Mouse (Mus musculus): ENCODE results near the gene Btbd11. TPM values are rescaled to one million over a fixed set of nuclear protein-coding genes. Genes with fewer than 3 reads are reported as not detected.
"Not testable (repeated sequence)": the region's sequence is repeated elsewhere in the genome, so short reads cannot be mapped to it uniquely, and the experiment has no call there.

Btbd11 gene
- total RNA-seq, 2 experiments from 2014 or later, result 26.7 to 31.2 TPM

DNA sequence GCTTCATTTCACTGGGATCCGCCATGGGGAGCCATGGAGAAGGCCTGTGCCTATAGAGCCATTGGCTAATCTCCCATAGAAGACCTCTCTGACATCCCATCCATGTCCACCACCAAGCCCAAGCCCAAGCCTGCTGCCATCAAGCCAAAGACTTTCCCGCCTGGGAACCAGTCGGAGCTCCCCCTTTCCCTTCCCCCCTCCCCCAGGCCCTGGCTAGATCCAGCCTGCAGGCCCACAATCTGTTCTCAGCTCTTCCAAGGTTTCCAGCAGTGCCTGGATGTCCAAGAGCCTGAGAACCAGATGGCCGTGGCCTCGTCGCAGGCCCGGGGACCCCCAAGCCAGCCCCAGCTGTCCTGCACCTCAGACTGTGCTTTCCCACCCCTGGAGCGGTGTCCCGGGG, 295.8 kb downstream of the Btbd11 start:
- no peak for DNase-seq (ENCODE audit: extremely low spot score in 1 of 2, low spot score in 2 of 2)
- intact Hi-C loops (cut with DNase I), result no loop called here

DNA sequence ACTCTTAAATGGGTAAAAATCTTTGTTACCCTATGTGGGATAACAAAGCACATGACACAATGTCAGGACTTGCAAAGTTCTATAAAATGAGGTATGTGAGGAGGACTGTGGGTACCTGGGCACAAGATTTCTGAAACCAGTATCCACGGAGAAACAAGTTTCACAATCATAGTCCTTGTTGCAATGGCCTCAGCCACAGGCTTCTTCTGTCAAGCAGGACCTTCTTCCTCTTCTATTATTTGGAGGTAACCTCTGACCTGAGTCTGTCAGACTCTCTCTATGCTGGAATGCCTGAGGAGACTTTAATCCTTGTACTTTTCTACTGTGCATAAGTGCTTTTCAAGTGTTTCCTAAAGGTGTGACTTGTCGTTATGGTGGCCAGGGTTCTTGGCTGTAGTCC, 307.8 kb downstream of the Btbd11 start:
- intact Hi-C loops (cut with DNase I); DNase-seq (ENCODE audit: extremely low spot score in 1 of 2, low spot score in 2 of 2): not testable (repeated sequence)

DNA sequence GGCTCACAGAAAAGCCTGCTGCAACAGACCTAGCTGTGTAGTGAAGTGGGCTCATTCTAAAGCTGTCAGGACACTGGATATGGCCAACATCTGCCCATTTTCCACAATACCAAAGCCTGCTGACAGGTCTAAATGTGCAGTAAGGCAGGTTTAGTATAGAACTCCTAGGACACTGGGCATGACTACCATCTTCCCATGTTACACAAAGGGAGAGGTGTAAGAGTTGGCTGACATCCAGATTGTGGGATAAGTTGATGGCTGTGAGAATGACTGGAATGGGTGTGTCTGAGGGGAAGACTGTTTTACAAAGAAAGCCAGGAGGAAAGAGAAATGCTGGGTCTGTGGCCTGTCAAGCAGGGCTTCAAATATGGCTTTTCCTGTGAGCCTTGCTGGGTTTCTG, 313.1 kb downstream of the Btbd11 start:
- no peak for DNase-seq (ENCODE audit: extremely low spot score in 1 of 2, low spot score in 2 of 2)
- intact Hi-C loops (cut with DNase I), result no loop called here

DNA sequence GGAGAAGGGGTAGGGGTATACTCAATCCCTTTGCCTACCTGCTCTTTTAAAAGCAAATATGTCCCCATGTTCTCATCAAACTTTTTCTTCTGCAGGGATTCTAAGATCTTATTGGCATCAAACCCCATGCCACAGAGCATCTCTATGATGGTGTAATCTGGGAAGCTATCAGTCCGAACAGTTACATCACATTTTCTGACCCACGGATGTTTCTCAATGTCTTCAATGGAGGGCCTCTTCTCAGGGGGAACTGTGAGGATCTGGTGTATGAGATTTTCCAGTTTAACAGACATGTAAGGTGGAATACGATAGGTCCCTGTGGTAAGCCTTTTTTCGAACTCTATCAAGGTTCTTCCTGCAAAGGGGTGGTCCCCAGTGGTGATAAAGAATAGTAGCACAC, 323.2 kb downstream of the Btbd11 start:
- intact Hi-C loops (cut with DNase I); DNase-seq (ENCODE audit: extremely low spot score in 1 of 2, low spot score in 2 of 2): not testable (repeated sequence)

Other genes starting within 250 kb of the Btbd11 start
- 10 to 100 TPM; 17.8 to 18.7 TPM for gene Cry1, start 201.8 kb upstream of the Btbd11 start, total RNA-seq (2021)

All from left cerebral cortex, postnatal 10 days (tissue).